Mouse (Mus musculus) regulatory T cell (primary cell): Measurements from ENCODE around the gene Eefsec.

Experiments
- in situ Hi-C: fragments of 300-600 bp; cut with MboI, MseI; formaldehyde crosslinking; loops from one replicate; pipeline ENCODE4 v1.15.1; 2025; ENCODE audit warnings: high pct_unique_total_duplicates

The Eefsec gene

DNA sequence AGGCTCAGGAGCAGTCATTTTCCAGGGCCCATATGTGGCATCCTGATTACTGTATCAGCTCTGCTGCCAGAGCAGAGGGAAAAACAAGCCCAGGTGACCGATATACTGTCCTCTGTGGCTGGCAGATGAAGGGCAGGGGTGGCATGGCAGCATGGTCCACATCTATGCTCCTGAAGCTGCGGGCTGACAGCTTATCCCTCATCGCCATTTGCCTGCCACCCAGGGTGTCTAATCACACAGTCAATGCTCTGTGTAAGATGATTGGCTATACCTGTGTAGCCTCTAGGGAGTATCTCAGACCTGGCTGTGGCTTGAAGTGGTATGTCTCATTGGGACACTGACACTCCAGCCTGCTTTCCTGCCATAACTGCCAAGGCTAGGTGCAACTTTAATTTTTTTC, 180.3 kb downstream of the Eefsec start:
- in situ Hi-C loops, result no loop called here

- in situ Hi-C loops, result no loop called here
These were observed 181.0 kb downstream of the Eefsec start for GRCm38 (mm10) chr6:88265355-88265754.

DNA sequence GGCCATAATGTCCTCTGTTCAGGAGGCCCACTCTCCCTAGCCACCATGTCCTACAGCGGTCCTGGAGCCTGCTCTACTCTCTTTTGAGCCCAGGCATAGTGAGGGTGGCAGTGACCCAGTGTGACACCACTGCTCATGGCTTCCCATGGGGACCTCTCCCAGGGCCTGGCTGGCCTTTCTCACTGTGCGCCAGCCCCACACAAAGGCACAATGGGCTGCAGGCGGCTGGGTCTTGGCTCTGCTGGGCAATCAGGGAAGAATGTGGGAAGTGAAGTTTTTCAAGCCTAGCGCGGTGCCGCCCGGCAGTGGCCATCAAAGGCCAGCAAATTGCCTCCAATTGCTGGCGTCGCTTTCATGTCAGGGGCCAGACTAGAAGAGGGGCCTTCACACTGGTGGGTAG, 184.2 kb downstream of the Eefsec start:
- in situ Hi-C loops, result no loop called here

- in situ Hi-C loops, result no loop called here
These were observed 185.7 kb downstream of the Eefsec start for GRCm38 (mm10) chr6:88260645-88261044.

- in situ Hi-C loops, result no loop called here
These were observed 186.7 kb downstream of the Eefsec start for GRCm38 (mm10) chr6:88259621-88260020.

- in situ Hi-C loops, result no loop called here
These were observed 190.9 kb downstream of the Eefsec start for GRCm38 (mm10) chr6:88255435-88255834.

DNA sequence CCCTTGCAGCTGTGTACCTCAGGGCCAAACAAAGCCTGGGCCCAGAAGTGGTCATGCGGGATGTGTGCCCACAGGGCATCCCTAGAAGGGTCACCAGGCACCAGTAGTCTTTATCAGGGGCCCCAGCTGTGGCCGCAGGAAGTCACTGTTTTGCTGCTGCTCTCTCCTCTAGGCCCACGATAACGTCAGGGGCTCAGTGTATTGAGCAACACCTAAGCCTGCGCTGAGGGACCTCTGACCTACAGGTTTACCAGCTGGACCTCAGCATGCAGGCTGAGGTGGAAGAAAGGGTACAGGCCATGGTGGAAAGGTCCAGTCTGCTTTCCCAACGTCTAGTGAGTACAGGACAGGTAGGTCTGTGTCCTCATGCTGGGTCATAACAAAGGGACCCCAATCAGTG, 192.3 kb downstream of the Eefsec start:
- in situ Hi-C loops, result no loop called here

- in situ Hi-C loops, result no loop called here
These were observed 194.4 kb downstream of the Eefsec start for GRCm38 (mm10) chr6:88251798-88252478.

- in situ Hi-C loops, result no loop called here
These were observed 194.9 kb downstream of the Eefsec start for GRCm38 (mm10) chr6:88251396-88251795.

- in situ Hi-C loops, result no loop called here
These were observed 197.1 kb downstream of the Eefsec start for GRCm38 (mm10) chr6:88249231-88249630.

GRCm38 (mm10) chr6:88242604-88243003, 203.7 kb downstream of the Eefsec start:
- in situ Hi-C loops, result no loop called here

DNA sequence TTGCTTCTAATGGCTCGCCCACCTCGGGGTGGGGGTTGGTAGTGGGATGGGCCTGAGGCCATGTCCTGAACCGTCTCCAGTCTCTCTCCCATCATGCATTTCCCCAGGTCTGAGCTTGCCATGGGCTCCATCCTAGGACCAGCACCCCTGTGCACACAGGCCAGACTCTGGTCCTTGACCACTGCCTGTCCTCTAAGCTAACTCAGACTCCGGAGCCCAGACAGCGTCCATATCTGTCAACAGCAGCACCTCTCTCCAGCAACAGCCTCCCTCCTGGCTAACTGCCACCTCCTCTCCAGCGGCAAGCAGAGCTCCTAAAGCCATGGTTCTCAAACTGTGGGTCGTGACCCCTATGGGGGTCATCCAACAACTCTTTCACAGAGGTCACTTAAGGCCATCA, 209.8 kb downstream of the Eefsec start:
- in situ Hi-C loops, result no loop called here

- in situ Hi-C loops, result no loop called here
These were observed 210.4 kb downstream of the Eefsec start for GRCm38 (mm10) chr6:88235983-88236382.

DNA sequence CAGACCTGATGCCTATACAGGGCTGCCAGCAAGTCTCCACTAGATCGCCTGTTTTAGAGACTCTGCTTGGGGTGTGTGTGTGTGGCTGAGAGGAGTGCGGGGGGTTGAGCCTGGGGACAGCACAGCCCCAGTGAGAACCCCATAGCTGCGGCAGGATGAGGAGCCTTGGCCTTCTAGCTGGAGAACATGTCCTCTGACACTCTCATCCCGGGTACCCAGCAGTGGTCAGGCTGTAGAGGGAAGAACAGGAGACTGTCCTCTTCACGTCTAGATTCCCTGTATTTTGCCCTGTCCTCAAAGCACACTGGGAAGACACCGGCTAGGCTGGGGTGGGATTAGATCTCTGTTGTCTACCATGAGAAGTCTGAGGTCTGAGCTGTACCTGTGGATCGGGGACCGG, 210.9 kb downstream of the Eefsec start:
- in situ Hi-C loops, result no loop called here

GRCm38 (mm10) chr6:88233996-88234395, 212.3 kb downstream of the Eefsec start:
- in situ Hi-C loops, result no loop called here

GRCm38 (mm10) chr6:88232221-88232620, 214.1 kb downstream of the Eefsec start:
- in situ Hi-C loops, result no loop called here

GRCm38 (mm10) chr6:88231821-88232220, 214.5 kb downstream of the Eefsec start:
- in situ Hi-C loops, result no loop called here

GRCm38 (mm10) chr6:88229221-88229620, 217.1 kb downstream of the Eefsec start:
- in situ Hi-C loops, result no loop called here

GRCm38 (mm10) chr6:88227537-88227936, 218.8 kb downstream of the Eefsec start:
- in situ Hi-C loops, result no loop called here

DNA sequence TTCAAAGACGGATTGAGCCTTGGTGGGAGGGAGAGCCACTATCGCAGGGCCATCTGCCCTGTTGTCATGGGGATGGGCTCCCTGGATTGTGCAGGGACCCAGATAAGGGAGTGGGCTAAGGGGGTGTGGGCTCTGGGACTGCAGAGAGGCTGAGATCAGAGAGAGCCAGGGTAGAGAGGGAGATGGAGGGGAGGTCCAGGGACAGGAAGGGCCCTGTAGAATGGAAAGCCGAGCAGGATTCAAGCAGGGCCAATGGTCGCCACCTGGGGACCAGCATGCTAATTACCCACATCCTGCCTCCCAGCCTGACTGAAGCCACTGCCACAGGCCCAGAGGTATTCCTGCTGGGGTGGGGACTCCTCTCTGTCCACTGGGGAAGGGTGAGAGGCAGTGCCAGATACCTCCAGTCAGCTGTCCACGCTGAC, 219.8 kb downstream of the Eefsec start:
- in situ Hi-C loops, result no loop called here

DNA sequence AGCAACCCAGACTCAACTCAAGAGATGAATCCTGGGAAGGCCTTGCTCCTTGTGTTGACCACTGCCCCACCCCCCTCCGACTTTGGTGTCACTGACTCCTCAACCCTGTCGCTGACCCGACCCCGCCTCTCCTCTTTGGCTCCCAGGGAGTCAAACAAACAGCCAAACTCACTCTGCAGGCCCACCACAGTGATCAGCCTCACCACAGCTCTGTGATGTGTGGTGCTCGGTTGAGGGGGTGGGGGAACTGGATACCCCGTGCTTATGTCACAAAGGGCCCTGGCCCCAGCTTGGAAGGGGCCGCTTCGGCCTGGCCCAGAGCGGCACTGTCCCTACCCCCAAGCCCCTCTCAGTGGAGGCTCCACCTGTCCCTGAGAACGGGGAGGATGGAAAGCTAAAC, 224.4 kb downstream of the Eefsec start, which contains the start of gene Dnajb8:
Gene Dnajb8, plus strand, starts transcription at position 301 of the 400 bp plus-strand sequence.
- in situ Hi-C loops, result no loop called here

- in situ Hi-C loops, result no loop called here
These were observed 227.2 kb downstream of the Eefsec start for GRCm38 (mm10) chr6:88219094-88219493.

DNA sequence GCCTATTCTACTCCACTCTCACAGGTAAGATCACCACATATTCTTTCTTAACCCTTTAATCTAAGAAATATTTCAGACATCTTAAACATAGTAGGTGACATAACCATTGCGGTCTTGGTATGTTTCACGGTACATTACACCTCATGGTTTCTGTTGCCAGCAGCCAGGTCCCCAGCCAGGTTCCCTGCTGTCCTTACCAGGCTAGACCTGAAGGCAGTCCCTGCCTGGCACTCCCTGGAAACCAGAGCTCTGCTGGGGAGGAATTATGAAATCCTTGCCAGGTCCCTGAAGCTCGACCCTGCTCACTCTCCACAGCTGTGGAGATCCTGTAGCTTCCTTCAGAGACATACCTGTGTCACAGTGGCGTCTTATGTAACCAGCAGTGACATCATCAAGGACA, 230.1 kb downstream of the Eefsec start:
- in situ Hi-C loops, result no loop called here

GRCm38 (mm10) chr6:88215797-88216196, 230.5 kb downstream of the Eefsec start:
- in situ Hi-C loops, result no loop called here
